Mouse (Mus musculus) hindbrain, embryonic 14.5 days (tissue): ENCODE measurements around the gene A530084C06Rik. TPM values are rescaled to one million over a fixed set of nuclear protein-coding genes. Genes with fewer than 3 reads are reported as not detected.

ENCODE experiments used
- ATAC-seq: fragments of 200-750 bp; cut with Nextera tagmentation; 2 replicates; pipeline ENCODE4 v1.8.0; 2017; ENCODE audit warnings: moderate number of reproducible peaks, mild to moderate bottlenecking, moderate TSS enrichment, moderate library complexity; ENCODE audit not compliant: low FRiP score
- DNase-seq: peaks from one replicate; pipeline ENCODE4 v3.0.0-alpha.2; 2015; ENCODE audit warnings: low spot score
- H3K27ac ChIP-seq: fragments of 300-500 bp; sonication (generic); 2 replicates; pipeline ENCODE4 v1.5.1; 2014; ENCODE audit warnings: mild to moderate bottlenecking, moderate library complexity
- H3K27me3 ChIP-seq: fragments of 300-500 bp; sonication (generic); 2 replicates; pipeline ENCODE4 v1.6.1; 2014; ENCODE audit warnings: mild to moderate bottlenecking, low read length, mixed read lengths; ENCODE audit not compliant: control insufficient read depth, insufficient read depth
- H3K36me3 ChIP-seq: fragments of 300-500 bp; sonication (generic); replicated peaks from 2 replicates; pipeline ENCODE4 v1.6.1; 2014; ENCODE audit not compliant: control insufficient read depth, insufficient read depth
- H3K4me1 ChIP-seq: fragments of 300-500 bp; sonication (generic); replicated peaks from 2 replicates; pipeline ENCODE4 v1.6.1; 2014; ENCODE audit warnings: antibody characterized with exemption, low read length, mixed read lengths; ENCODE audit not compliant: control insufficient read depth, insufficient read depth
- H3K4me2 ChIP-seq: fragments of 300-500 bp; sonication (generic); replicated peaks from 2 replicates; pipeline ENCODE4 v1.6.1; 2014; ENCODE audit warnings: mild to moderate bottlenecking, moderate library complexity
- H3K4me3 ChIP-seq: fragments of 300-500 bp; sonication (generic); replicated peaks from 2 replicates; pipeline ENCODE4 v1.5.1; 2014; ENCODE audit warnings: mild to moderate bottlenecking, low read length
- H3K9ac ChIP-seq: fragments of 300-500 bp; sonication (generic); 2 replicates; pipeline ENCODE4 v1.6.1; 2014
- H3K9me3 ChIP-seq: fragments of 300-500 bp; sonication (generic); 2 replicates; pipeline ENCODE4 v1.6.1; 2016; ENCODE audit warnings: low read length; ENCODE audit not compliant: control insufficient read depth
- WGBS: fragments of 180-500 bp; shearing (Covaris S2); extraction: QIAGEN DNeasy Blood & Tissue Kit; methylation state at CpG from one replicate; pipeline ENCODE4 v1.1.7; 2014; 5-methylcytosine and 5-hydroxymethylcytosine counted together
- polyA plus RNA-seq: library from polyadenylated mRNA; unstranded; fragments of >200 nt; fragmentation: Nextera tagmentation; extraction: Ambion mirVana; gene quantifications from 2 replicates; pipeline ENCODE4 v1.2.1, GENCODE M21; 2014

Gene A530084C06Rik
- not detected in 2 replicates for polyA plus RNA-seq

GRCm38 (mm10) chr13:31558521-31559418 lies at the start of gene A530084C06Rik:
A530084C06Rik (minus strand) TSS chr13:31559333.
- H3K9ac ChIP-seq: peak within 1 kb of the TSS; percentile 59
- ATAC-seq (peak; percentile 58), DNase-seq (no peak)
- H3K27ac ChIP-seq: peak within 1 kb of the TSS; percentile 57; the same call in 1 of the 2 replicates
- peak within 1 kb of the TSS; percentile 96 for H3K4me2 ChIP-seq
- WGBS: under 1% methylated on average over 88 of the region's 88 CpGs
- H3K9me3 ChIP-seq: no peaks in the 10 kb centered on the region
- H3K4me3 ChIP-seq: peak within 1 kb of the TSS; percentile 51
- H3K27me3 ChIP-seq: peaks cover 97% of the 10 kb centered on the region
- no peaks in the 10 kb centered on the region for H3K36me3 ChIP-seq
- H3K4me1 ChIP-seq: peaks cover 23% of the 10 kb centered on the region

DNA sequence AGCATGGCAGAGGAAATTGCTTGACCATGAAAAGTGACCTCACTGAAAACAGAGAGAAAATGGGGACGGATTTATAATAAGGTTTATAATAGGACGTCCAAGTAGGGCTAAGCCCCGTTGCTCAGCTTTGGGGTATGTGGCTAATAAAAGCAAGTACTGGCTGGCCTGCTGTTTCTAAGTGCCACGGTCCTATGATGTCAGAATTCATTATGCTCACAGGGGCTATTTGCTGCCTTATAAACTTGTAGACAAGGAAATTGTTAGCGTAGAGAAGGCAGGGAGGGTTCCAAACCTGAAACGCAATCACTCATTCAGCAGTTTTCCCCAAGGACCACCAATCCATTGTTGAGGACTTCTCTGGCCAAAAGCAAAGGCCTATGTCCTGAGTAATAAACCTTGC lies 44.8 kb upstream of the A530084C06Rik start:
- Histone ChIP-seq H3K4me1 (no peaks in the 10 kb centered on the region), H3K4me2 (no peak overlapping the region), H3K9ac (no peak overlapping the region), H3K4me3 (no peak overlapping the region), H3K27ac (no peak overlapping the region), H3K9me3 (no peaks in the 10 kb centered on the region), H3K27me3 (no peaks in the 10 kb centered on the region), H3K36me3 (no peaks in the 10 kb centered on the region)
- ATAC-seq: no peak
- no peak for DNase-seq
- WGBS: 72% methylated on average over 6 of the region's 6 CpGs

GRCm38 (mm10) chr13:31599576-31599975 lies 40.4 kb upstream of the A530084C06Rik start:
- no peak for ATAC-seq

GRCm38 (mm10) chr13:31587341-31587740 lies 28.2 kb upstream of the A530084C06Rik start:
- Histone ChIP-seq H3K9ac (no peak overlapping the region), H3K4me3 (no peak overlapping the region), H3K27me3 (no peaks in the 10 kb centered on the region), H3K4me2 (no peak overlapping the region), H3K36me3 (no peaks in the 10 kb centered on the region), H3K27ac (no peak overlapping the region), H3K4me1 (no peaks in the 10 kb centered on the region), H3K9me3 (no peaks in the 10 kb centered on the region)
- WGBS: 72% methylated on average over 5 of the region's 5 CpGs
- ATAC-seq (no peak), DNase-seq (no peak)

More at GRCm38 (mm10) chr13:31599576-31599975, 40.4 kb upstream of the A530084C06Rik start:
- Histone ChIP-seq H3K9me3 (no peaks in the 10 kb centered on the region), H3K27ac (no peak overlapping the region), H3K4me3 (no peak overlapping the region), H3K4me2 (no peak overlapping the region), H3K4me1 (no peaks in the 10 kb centered on the region), H3K36me3 (no peaks in the 10 kb centered on the region), H3K9ac (no peak overlapping the region), H3K27me3 (no peaks in the 10 kb centered on the region)
- WGBS: 92% methylated on average over 5 of the region's 5 CpGs
- no peak for DNase-seq

DNA sequence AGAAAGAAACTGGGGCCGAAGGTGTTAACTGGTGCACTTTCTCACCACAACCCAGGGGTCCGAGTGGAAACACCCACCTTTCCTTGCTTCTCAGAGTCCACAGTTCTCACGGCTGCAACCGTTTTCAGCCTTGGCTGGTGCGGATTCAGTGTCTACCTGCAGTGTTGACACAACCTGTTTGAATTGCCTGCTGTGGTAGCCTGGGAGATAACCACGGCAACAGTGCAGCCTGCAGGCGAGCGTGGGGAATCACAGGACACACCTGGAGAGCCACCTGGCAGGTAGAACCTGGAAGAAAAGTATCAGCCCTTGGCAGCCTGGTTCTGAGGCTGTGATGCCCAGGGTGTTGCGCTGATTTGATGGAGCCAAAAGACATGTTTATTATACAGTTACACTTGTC lies 20.7 kb upstream of the A530084C06Rik start:
- 72% methylated on average over 9 of the region's 9 CpGs for WGBS
- no peaks in the 10 kb centered on the region for H3K36me3 ChIP-seq
- H3K4me2 ChIP-seq: no peak overlapping the region
- H3K4me3 ChIP-seq: no peak overlapping the region
- no peaks in the 10 kb centered on the region; the same call in 1 of the 2 replicates for H3K4me1 ChIP-seq
- no peak overlapping the region for H3K27ac ChIP-seq
- DNase-seq (no peak), ATAC-seq (no peak)
- no peaks in the 10 kb centered on the region for H3K9me3 ChIP-seq
- no peak overlapping the region for H3K9ac ChIP-seq
- H3K27me3 ChIP-seq: no peaks in the 10 kb centered on the region

DNA sequence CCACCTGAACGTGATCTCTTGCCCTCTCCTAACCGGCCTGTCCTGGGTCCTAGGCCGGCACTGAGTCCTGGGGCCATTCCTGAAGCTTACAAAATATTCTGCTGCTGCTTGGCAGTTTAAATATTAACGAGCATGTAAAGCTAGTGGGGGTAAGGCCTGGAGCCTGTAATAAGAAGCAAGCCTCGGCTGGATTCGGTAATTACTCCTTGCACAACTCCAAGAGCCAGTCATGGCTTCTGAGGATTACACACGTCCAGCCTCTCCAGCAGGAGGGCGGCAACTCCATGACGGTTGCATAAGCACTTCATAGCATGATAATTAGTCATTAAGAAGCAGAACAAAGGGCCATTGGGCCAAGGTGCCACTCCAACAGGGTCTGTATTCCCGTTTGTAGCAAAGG lies 19.3 kb upstream of the A530084C06Rik start:
- DNase-seq: no peak
- 49% methylated on average over 10 of the region's 10 CpGs for WGBS
- Histone ChIP-seq H3K4me3 (no peak overlapping the region), H3K4me2 (no peak overlapping the region), H3K4me1 (no peaks in the 10 kb centered on the region; the same call in 1 of the 2 replicates), H3K9ac (no peak overlapping the region), H3K27me3 (no peaks in the 10 kb centered on the region), H3K36me3 (no peaks in the 10 kb centered on the region), H3K9me3 (no peaks in the 10 kb centered on the region), H3K27ac (no peak overlapping the region)
- ATAC-seq: no peak

DNA sequence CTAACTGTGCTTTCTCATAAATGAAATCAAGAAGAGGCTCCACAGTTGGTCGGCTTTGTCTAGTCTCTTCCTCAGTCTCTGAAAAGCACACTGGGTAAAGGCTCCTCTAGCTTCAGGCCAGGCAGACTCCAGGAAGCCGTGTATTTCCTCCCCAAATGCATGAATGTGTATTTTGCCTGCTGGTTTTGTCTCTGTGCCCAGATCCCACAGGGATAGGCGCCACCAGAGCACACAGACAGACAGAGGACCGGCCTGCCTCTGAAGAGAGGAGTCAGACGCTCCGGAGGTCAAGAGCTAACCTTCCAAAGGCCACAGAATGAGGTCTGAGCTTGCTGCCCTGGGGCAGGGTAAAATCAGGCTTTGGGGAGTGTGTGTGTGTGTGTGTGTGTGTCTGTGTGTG lies 18.4 kb upstream of the A530084C06Rik start:
- H3K4me3 ChIP-seq: no peak overlapping the region
- no peak for ATAC-seq
- H3K4me2 ChIP-seq: no peak overlapping the region
- no peak overlapping the region for H3K27ac ChIP-seq
- 29% methylated on average over 6 of the region's 6 CpGs for WGBS
- no peak for DNase-seq
- H3K4me1 ChIP-seq: no peaks in the 10 kb centered on the region; the same call in 1 of the 2 replicates
- no peaks in the 10 kb centered on the region for H3K9me3 ChIP-seq
- H3K9ac ChIP-seq: no peak overlapping the region
- no peaks in the 10 kb centered on the region for H3K27me3 ChIP-seq
- H3K36me3 ChIP-seq: no peaks in the 10 kb centered on the region

DNA sequence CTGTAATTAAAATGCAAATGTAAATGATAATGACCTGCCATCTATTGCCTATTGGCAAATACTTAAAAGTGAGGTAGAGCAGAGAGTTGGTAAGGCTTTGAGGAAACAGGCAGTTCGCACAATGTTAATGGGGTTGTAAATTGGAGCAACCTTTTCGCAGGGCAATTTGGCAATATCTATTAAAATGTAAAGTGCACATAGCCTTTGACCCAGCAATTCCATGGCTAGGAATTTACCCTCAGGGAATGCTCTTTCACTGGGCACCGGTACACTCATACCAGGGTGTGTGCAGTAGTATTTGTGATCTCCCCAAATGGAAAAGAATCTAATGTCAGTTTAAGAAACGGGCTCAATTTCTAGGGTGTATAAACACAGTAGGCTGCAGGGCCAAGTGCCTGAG lies 17.6 kb upstream of the A530084C06Rik start:
- no peaks in the 10 kb centered on the region; the same call in 1 of the 2 replicates for H3K4me1 ChIP-seq
- DNase-seq (no peak), ATAC-seq (no peak)
- H3K9ac ChIP-seq: no peak overlapping the region
- H3K4me3 ChIP-seq: no peak overlapping the region
- no peak overlapping the region for H3K4me2 ChIP-seq
- no peaks in the 10 kb centered on the region for H3K27me3 ChIP-seq
- 61% methylated on average over 4 of the region's 4 CpGs for WGBS
- H3K9me3 ChIP-seq: no peaks in the 10 kb centered on the region
- H3K27ac ChIP-seq: no peak overlapping the region
- no peaks in the 10 kb centered on the region for H3K36me3 ChIP-seq

- ATAC-seq (no peak), DNase-seq (no peak)
- Histone ChIP-seq H3K27me3 (no peaks in the 10 kb centered on the region), H3K4me3 (no peak overlapping the region), H3K9me3 (no peaks in the 10 kb centered on the region), H3K4me2 (no peak overlapping the region), H3K4me1 (no peaks in the 10 kb centered on the region; the same call in 1 of the 2 replicates), H3K36me3 (no peaks in the 10 kb centered on the region), H3K27ac (no peak overlapping the region), H3K9ac (no peak overlapping the region)
- 84% methylated on average over 3 of the region's 3 CpGs for WGBS
Measured at GRCm38 (mm10) chr13:31574627-31575026, 15.5 kb upstream of the A530084C06Rik start.
